Comparison of ENCODE assay signal across 25 mouse cellular contexts in the genomic region with DNA sequence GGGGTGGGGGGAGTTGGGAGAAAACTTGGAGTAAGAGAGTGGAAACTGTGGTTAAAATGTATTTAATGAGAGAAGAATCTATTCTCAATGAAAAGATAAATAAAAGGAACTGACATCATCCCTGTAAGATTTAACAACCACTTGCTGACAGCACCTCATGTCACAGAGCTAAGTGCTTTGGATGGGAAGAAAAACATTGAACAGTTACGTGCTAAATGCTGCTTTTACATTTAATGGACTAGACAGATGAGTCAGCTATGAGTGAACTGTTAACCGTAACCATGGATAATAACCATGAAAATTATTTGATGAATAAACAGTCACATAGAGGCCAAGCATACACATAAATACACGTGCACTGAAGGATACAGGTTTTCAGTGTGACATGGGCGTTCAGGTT.
"Had no signal": no experiment of that assay in that cellular context is flagged by ENCODE, and none has a peak within 500 bp of the region (broad histone marks: within the 10 kb centered on the region; RNA-seq: fewer than 3 reads in every experiment).

No protein-coding gene starts in this region.

- ATAC-seq: liver, embryonic 12.5 days; midbrain, embryonic 13.5 days; midbrain, embryonic 16.5 days had no signal

- H3K9ac ChIP-seq: limb, embryonic 13.5 days; liver, embryonic 12.5 days; liver, embryonic 15.5 days; lung, embryonic 15.5 days; midbrain, embryonic 13.5 days; neural tube, embryonic 12.5 days; neural tube, embryonic 15.5 days had no signal

- H3K27ac ChIP-seq: limb, embryonic 10.5 days; limb, embryonic 13.5 days; liver, embryonic 12.5 days; liver, embryonic 15.5 days; lung, embryonic 15.5 days; midbrain, embryonic 10.5 days; midbrain, embryonic 13.5 days; neural tube, embryonic 12.5 days; neural tube, embryonic 15.5 days; stomach, postnatal 0 days had no signal

- DNase-seq: kidney, postnatal 14 days; kidney, postnatal 4 days; liver; lung, adult 18-20 months; lung, postnatal 10 days; lung, postnatal 36 days; right cerebral cortex, adult 18-20 months; right cerebral cortex, postnatal 14 days; right cerebral cortex, postnatal 4 days; thymus, adult 2 months; thymus, postnatal 14 days; thymus, postnatal 4 days had no signal

- H3K4me3 ChIP-seq: limb, embryonic 10.5 days; limb, embryonic 13.5 days; liver, embryonic 12.5 days; liver, embryonic 15.5 days; lung, embryonic 15.5 days; megakaryocyte, embryonic 14.5 days; midbrain, embryonic 10.5 days; midbrain, embryonic 13.5 days; myocyte; neural tube, embryonic 12.5 days; neural tube, embryonic 15.5 days had no signal

- H3K36me3 ChIP-seq: limb, embryonic 10.5 days; limb, embryonic 13.5 days; liver, embryonic 12.5 days; liver, embryonic 15.5 days; lung, embryonic 15.5 days; midbrain, embryonic 10.5 days; midbrain, embryonic 13.5 days; neural tube, embryonic 12.5 days; neural tube, embryonic 15.5 days had no signal

- H3K9me3 ChIP-seq: limb, embryonic 10.5 days; limb, embryonic 13.5 days; liver, embryonic 15.5 days; lung, embryonic 15.5 days; megakaryocyte, embryonic 14.5 days; midbrain, embryonic 10.5 days; midbrain, embryonic 13.5 days; neural tube, embryonic 12.5 days; neural tube, embryonic 15.5 days had no signal

- H3K27me3 ChIP-seq: limb, embryonic 13.5 days; liver, embryonic 12.5 days; liver, embryonic 15.5 days; lung, embryonic 15.5 days; megakaryocyte, embryonic 14.5 days; midbrain, embryonic 13.5 days; neural tube, embryonic 12.5 days; neural tube, embryonic 15.5 days had no signal

- H3K4me2 ChIP-seq: limb, embryonic 13.5 days; liver, embryonic 12.5 days; liver, embryonic 15.5 days; lung, embryonic 15.5 days; midbrain, embryonic 13.5 days; neural tube, embryonic 12.5 days; neural tube, embryonic 15.5 days had no signal

- H3K4me1 ChIP-seq: limb, embryonic 10.5 days; limb, embryonic 13.5 days; liver, embryonic 12.5 days; liver, embryonic 15.5 days; lung, embryonic 15.5 days; megakaryocyte, embryonic 14.5 days; midbrain, embryonic 10.5 days; midbrain, embryonic 13.5 days; neural tube, embryonic 12.5 days; neural tube, embryonic 15.5 days had no signal
